Mouse (Mus musculus) heart, embryonic 15.5 days (tissue): ENCODE results near the gene Tctn1. TPM values are rescaled to one million over a fixed set of nuclear protein-coding genes. Genes with fewer than 3 reads are reported as not detected.

ENCODE experiments used
- ATAC-seq: fragments of 200-750 bp; cut with Nextera tagmentation; replicated peaks from 2 replicates; pipeline ENCODE4 v1.8.0; 2017; ENCODE audit warnings: low read depth, moderate TSS enrichment; ENCODE audit not compliant: insufficient number of reproducible peaks, insufficient read depth, low FRiP score
- H3K27ac ChIP-seq: fragments of 300-500 bp; sonication (generic); 2 replicates; pipeline ENCODE4 v1.5.1; 2015; ENCODE audit warnings: mild to moderate bottlenecking, inconsistent platforms
- H3K27me3 ChIP-seq: fragments of 300-500 bp; sonication (generic); 2 replicates; pipeline ENCODE4 v1.6.1; 2015; ENCODE audit warnings: inconsistent platforms
- H3K36me3 ChIP-seq: fragments of 300-500 bp; sonication (generic); 2 replicates; pipeline ENCODE4 v1.6.1; 2015; ENCODE audit warnings: mild to moderate bottlenecking, inconsistent platforms
- H3K4me1 ChIP-seq: fragments of 300-500 bp; sonication (generic); replicated peaks from 2 replicates; pipeline ENCODE4 v1.6.1; 2015; ENCODE audit warnings: inconsistent platforms
- H3K4me2 ChIP-seq: fragments of 300-500 bp; sonication (generic); 2 replicates; pipeline ENCODE4 v1.6.1; 2015; ENCODE audit warnings: inconsistent platforms, mild to moderate bottlenecking, moderate library complexity
- H3K4me3 ChIP-seq: fragments of 300-500 bp; sonication (generic); 2 replicates; pipeline ENCODE4 v1.5.1; 2015; ENCODE audit warnings: mild to moderate bottlenecking, inconsistent platforms
- H3K9ac ChIP-seq: fragments of 300-500 bp; sonication (generic); 2 replicates; pipeline ENCODE4 v1.6.1; 2015; ENCODE audit warnings: mild to moderate bottlenecking, inconsistent platforms
- H3K9me3 ChIP-seq: fragments of 300-500 bp; sonication (generic); replicated peaks from 2 replicates; pipeline ENCODE4 v1.6.1; 2016; ENCODE audit warnings: inconsistent platforms
- WGBS: fragments of 180-500 bp; shearing (Covaris S2); methylation state at CpG from one replicate; pipeline ENCODE4 v1.1.7; 2015; ENCODE audit warnings: mixed read lengths; 5-methylcytosine and 5-hydroxymethylcytosine counted together
- polyA plus RNA-seq: library from polyadenylated mRNA; unstranded; fragments of >200 nt; fragmentation: Nextera tagmentation; extraction: Ambion mirVana; gene quantifications from 2 replicates; pipeline ENCODE4 v1.2.1, GENCODE M21; 2015

Gene Tctn1
- 2.5 and 3.3 TPM in 2 replicates for polyA plus RNA-seq

DNA sequence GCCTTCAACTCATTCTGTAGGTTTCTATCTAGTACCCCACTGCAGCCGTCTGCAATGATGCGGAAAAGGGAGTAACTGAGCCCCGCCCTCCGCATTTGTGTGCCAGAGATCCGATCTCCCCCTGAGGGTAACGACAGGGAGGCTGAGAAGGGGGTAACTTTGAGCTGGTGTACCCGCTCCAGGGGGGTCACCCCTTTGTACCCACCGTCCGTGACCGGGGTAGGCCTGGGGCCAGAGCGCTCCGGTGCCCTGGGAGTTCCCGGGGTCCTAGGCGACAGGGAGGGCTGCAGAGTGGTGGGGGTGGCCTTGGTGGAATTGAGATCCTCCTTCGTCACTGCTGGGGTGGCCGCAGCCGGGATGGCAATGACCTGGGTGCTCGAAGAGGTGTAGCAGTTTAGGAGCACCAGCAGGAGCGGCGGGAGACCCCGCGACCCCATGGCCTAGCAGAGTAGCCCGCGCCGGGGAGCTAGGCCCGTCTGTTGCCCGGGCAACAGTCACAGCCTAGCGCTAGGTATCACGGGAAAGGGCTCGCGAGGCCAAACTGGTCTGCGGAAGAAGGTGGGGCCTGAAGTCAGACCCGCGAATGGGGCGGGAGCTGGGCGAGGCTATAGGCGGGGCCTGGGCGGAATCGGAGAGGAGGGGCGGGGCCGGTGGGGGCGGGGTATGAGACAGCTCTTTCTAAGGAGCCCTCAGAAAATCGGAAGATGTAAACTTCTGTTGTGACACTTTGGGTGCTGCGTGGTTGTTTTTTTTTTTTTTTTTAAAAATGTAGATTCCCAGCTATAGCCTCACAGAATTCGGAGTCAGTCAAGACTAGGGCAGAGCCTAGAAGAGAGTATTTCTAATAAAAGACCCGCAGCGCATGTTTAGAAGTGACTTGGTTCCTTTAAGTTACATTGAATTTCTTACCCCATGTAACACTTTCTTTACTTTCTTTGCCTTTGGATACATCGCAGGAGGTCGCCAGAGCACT lies at the start of gene Tctn1:
Tctn1 (minus strand) TSS at position 528 of the 973 bp plus-strand sequence.
- ATAC-seq: peak; percentile 99

DNA sequence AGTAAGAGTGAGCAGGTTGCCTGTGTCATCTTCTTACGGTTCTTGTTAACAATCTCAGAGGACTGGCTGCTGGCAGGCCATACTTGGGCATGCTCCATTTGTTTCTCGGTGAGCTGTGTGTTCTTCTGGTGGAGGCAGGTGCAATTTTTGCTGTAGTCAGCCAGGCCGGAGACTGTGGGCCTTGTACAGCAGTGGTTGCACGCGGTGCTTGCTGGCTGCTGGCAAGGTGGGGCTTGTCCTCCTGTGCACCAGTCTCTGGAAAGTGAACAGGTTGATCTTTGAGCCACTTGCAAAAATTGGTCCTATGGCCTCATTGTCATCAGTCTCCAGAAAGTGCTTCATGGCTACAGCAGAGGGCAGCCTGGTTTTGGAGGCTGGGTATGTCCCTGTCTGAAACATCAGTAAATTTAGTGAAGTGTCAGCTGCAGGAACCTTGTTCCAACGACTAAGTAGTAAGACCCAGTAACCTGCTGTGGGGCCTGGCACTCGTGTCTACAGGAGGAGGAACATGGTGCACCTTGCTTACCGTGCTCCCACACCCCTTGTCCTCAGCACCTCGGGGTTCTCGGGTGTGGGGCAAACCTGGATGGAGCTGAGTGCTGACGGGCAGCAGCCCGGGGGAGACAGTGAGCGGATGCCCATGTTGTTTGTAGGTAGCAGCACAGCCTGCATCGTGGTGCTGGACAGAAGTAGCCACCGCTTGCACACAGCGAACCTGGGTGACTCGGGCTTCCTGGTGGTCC lies 48.9 kb upstream of the Tctn1 start:
- H3K36me3 ChIP-seq: peaks cover 12% of the 10 kb centered on the region
- H3K9ac ChIP-seq: no peak overlapping the region
- peaks cover 62% of the 10 kb centered on the region for H3K4me1 ChIP-seq
- 0 out of 2 replicates have a peak overlapping the region, but pooled peaks have one; percentile 3 for H3K27ac ChIP-seq
- WGBS: 87% methylated on average over 17 of the region's 17 CpGs
- no peak for ATAC-seq
- no peak overlapping the region for H3K4me2 ChIP-seq
- H3K27me3 ChIP-seq: no peaks in the 10 kb centered on the region
- H3K4me3 ChIP-seq: no peak overlapping the region
- H3K9me3 ChIP-seq: no peaks in the 10 kb centered on the region

More for the DNA sequence above, at the start of gene Tctn1:
- Histone ChIP-seq H3K4me3 (peak within 1 kb of the TSS; percentile 83), H3K27ac (peak within 1 kb of the TSS; percentile 53), H3K4me1 (peaks cover 8% of the 10 kb centered on the region), H3K36me3 (peaks cover 2% of the 10 kb centered on the region; the same call in 1 of the 2 replicates), H3K9ac (peak within 1 kb of the TSS; percentile 82), H3K4me2 (peak within 1 kb of the TSS; percentile 71), H3K27me3 (no peaks in the 10 kb centered on the region), H3K9me3 (no peaks in the 10 kb centered on the region)
- 1% methylated on average over 49 of the region's 49 CpGs for WGBS

DNA sequence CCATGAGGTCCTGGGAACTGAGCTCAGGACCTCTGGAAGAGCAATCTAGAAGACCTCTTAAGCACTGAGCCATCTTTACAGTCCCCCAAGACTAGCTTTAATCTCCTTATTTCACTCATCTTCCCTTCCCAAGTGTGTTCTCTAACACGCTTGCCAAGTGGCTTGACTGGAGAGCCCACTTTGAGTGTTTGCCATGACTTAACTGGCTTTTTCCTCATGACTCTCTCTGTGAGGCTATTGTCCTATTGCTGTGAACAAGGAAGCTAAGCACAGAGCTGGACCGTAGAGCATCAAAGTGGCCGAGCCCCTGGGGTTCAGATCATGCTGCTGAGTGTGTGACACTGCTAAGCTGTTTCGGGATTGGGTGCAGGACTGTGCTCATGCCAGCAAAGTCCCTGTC lies 48.1 kb upstream of the Tctn1 start:
- H3K4me1 ChIP-seq: peaks cover 56% of the 10 kb centered on the region
- no peak overlapping the region for H3K9ac ChIP-seq
- H3K36me3 ChIP-seq: peaks cover 13% of the 10 kb centered on the region
- H3K27me3 ChIP-seq: no peaks in the 10 kb centered on the region
- H3K4me3 ChIP-seq: no peak overlapping the region
- no peaks in the 10 kb centered on the region for H3K9me3 ChIP-seq
- H3K4me2 ChIP-seq: no peak overlapping the region
- 83% methylated on average over 4 of the region's 4 CpGs for WGBS
- ATAC-seq: no peak
- peak overlapping the region; percentile 3; the same call in 1 of the 2 replicates for H3K27ac ChIP-seq

DNA sequence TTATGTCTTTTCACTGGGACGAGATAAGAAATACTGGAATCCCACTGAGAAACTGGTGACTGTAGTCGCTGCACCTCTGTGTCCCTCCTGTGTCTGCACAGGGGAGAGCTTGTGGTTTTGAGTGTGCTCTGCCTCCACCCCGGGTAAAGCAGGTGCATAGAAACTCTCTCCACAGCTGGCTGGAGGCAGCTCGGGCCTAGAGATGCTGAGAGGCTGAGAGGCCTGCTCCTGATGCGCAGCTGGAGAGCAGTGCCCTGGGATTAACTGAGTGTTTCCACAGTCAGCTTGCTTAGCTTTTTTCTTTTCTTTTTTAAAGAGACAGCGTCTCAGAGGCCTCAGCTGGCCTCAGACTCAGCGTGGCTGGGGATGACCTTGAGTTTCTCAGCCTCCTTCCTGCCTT lies 47.4 kb upstream of the Tctn1 start:
- peaks cover 13% of the 10 kb centered on the region for H3K36me3 ChIP-seq
- peaks cover 50% of the 10 kb centered on the region for H3K4me1 ChIP-seq
- H3K9ac ChIP-seq: no peak overlapping the region
- no peaks in the 10 kb centered on the region for H3K9me3 ChIP-seq
- no peak overlapping the region for H3K4me3 ChIP-seq
- H3K27ac ChIP-seq: 0 out of 2 replicates have a peak overlapping the region, but pooled peaks have one; percentile 7
- H3K27me3 ChIP-seq: no peaks in the 10 kb centered on the region
- H3K4me2 ChIP-seq: no peak overlapping the region
- no peak for ATAC-seq
- WGBS: 66% methylated on average over 7 of the region's 7 CpGs

DNA sequence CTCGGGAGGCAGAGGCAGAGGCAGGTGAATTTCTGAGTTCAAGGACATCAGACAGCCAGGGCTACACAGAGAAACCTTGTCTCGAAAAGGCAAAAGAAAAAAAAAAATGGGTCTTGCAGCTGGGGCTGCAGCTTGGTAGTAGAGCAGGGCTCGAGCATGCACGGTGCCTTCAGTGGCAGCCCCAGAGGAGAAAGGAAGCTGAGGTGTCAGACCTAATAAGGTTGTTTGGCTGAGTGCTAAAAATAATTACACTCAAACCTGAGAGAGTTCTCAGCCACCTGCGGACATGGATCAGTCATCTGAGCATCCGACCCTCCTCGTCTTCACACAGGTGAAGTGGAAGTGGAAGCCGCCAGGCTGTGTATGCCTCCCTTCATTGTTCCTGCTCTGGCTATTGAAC lies 46.4 kb upstream of the Tctn1 start:
- Histone ChIP-seq H3K4me3 (no peak overlapping the region), H3K9me3 (no peaks in the 10 kb centered on the region), H3K27me3 (no peaks in the 10 kb centered on the region), H3K4me2 (no peak overlapping the region), H3K27ac (no peak overlapping the region; the same call in 1 of the 2 replicates), H3K9ac (no peak overlapping the region), H3K4me1 (peaks cover 44% of the 10 kb centered on the region), H3K36me3 (peaks cover 13% of the 10 kb centered on the region)
- 59% methylated on average over 8 of the region's 8 CpGs for WGBS
- no peak for ATAC-seq

DNA sequence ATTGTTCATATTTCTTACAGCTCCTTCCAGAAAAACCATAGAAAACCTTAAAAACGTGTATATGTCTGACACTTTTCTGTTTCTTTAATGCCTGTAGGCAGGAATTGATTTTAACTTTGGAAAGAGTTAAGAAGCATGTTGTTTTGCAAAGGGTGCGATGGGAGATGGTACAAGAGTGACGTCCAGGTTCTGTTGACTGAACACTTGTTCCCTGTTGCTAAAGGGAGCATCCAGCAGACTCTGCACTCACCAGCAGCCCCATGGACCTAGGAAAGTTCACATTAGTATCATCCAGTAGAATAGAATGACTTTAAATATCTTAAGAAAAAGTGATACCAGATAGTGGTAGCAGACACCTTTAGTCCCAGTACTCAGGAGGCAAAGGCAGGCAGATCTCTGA lies 42.3 kb upstream of the Tctn1 start:
- Histone ChIP-seq H3K4me2 (no peak overlapping the region), H3K36me3 (peaks cover 13% of the 10 kb centered on the region), H3K4me1 (peaks cover 47% of the 10 kb centered on the region), H3K27ac (no peak overlapping the region), H3K27me3 (no peaks in the 10 kb centered on the region), H3K4me3 (no peak overlapping the region), H3K9ac (no peak overlapping the region), H3K9me3 (no peaks in the 10 kb centered on the region)
- ATAC-seq: no peak
- 88% methylated on average over 3 of the region's 3 CpGs for WGBS

DNA sequence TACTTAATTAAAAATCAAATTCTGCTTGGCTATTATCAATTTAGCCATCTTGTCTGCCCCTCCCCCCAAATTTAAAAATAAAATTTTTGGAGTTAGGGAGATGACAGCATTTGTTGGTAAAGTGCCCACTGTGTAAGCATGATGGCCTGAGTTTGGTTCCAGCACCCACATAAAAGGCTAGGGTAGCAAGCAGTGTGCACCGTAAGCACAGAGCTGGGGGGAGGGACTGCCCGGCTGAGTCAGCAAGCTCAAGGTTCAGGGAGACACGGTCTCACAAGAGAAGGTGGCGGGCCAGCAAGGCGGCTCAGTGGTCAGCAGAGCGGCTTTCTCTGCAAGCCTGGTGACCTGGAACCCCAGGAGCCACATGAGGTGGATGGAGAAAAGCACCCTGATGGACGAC lies 41.2 kb upstream of the Tctn1 start:
- H3K4me2 ChIP-seq: no peak overlapping the region
- no peak for ATAC-seq
- no peak overlapping the region for H3K27ac ChIP-seq
- no peaks in the 10 kb centered on the region for H3K9me3 ChIP-seq
- 89% methylated on average over 7 of the region's 7 CpGs for WGBS
- peaks cover 9% of the 10 kb centered on the region for H3K36me3 ChIP-seq
- no peak overlapping the region for H3K9ac ChIP-seq
- no peaks in the 10 kb centered on the region for H3K27me3 ChIP-seq
- peaks cover 41% of the 10 kb centered on the region for H3K4me1 ChIP-seq
- H3K4me3 ChIP-seq: no peak overlapping the region

DNA sequence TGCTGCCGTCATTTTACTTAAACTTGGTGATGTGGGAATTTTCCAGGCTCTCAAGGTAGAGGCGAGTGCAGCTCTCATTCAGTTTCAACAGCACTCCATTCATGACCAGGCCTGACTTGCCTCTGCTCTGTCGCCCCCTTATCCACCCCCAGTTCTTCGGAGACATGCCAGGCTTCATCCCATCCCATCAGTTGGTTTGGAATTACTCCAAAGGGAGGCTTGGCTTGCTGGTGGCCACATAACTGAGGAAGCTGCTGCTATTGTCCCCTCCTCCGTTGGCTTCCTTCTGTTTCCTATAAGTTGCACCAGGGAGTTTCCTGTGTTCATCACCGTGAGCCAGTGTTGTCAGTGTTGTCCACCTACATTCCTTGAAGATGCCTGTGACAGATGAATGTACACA lies 40.3 kb upstream of the Tctn1 start:
- Histone ChIP-seq H3K4me2 (no peak overlapping the region), H3K4me1 (peaks cover 48% of the 10 kb centered on the region), H3K36me3 (peaks cover 9% of the 10 kb centered on the region), H3K27ac (no peak overlapping the region), H3K9ac (no peak overlapping the region), H3K4me3 (no peak overlapping the region), H3K27me3 (no peaks in the 10 kb centered on the region), H3K9me3 (no peaks in the 10 kb centered on the region)
- 57% methylated on average over 6 of the region's 6 CpGs for WGBS
- no peak for ATAC-seq

DNA sequence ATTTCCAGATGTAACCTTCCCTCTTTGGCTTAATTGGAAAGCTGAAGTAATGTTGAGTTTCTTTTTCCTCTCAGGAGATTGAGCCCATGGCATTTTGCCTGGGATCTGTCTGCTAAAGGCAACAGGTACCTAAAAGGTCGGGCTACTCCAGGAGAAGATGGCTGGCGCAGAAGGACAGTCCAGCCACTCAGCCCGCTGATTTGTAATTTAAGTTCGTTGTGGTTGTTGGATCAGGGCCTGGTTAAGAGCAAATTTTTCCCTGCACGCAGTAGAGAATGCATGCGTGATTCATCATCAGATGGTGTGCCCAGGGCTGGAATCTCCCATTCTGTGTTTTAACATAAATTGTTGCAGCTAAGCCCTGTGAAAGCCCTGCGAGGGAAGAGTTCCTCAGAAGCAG lies 39.7 kb upstream of the Tctn1 start:
- H3K4me2 ChIP-seq: no peak overlapping the region
- peaks cover 48% of the 10 kb centered on the region for H3K4me1 ChIP-seq
- peaks cover 9% of the 10 kb centered on the region for H3K36me3 ChIP-seq
- no peak for ATAC-seq
- H3K9me3 ChIP-seq: no peaks in the 10 kb centered on the region
- H3K4me3 ChIP-seq: no peak overlapping the region
- WGBS: 67% methylated on average over 7 of the region's 7 CpGs
- H3K9ac ChIP-seq: no peak overlapping the region
- 0 out of 2 replicates have a peak overlapping the region, but pooled peaks have one; percentile 25 for H3K27ac ChIP-seq
- H3K27me3 ChIP-seq: no peaks in the 10 kb centered on the region

DNA sequence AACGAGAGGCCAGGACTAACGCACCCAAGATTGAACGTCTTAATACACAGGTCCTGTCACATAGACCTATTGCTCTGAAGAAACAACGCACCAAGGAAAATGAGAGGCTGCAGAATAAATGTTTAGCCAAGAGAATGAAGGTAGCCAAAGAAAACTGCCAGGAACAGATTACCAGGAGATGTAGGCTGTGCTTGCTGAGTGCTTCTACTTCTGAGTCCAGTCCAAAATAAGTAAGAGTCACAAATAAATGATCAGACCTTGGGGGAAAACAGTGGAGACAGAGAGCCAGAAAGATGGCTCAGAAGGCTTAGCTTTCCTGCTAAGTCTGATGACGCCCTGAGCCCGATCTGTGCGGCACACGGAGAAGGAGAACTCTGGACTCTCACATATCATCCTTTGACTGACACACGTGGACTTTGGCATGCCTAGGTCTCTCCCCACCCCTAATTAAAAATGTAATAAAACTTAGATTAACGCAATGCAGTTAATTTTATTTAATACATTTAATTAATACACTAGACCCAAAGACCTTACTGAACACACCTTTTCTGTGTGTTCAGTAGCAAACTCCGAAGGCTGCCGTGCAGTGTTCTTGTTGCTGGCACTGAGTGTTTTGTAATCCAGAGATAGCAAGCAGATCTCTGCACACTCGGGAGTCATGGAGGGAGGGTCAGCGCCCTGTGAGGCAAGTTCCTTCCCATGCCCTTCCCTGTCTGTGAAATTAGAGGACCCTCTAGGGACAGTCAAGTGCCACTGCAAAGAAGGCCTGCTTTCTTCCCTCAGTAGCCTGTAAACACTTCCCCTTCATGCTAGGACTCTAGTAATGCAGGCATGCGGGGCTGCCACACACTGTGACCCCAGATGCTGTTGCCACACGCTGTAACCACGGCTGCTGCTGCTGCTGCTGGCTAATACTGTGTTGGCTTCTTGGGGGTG lies 38.8 kb upstream of the Tctn1 start:
- H3K36me3 ChIP-seq: peaks cover under 1% of the 10 kb centered on the region
- 51% methylated on average over 17 of the region's 17 CpGs for WGBS
- H3K4me1 ChIP-seq: peaks cover 48% of the 10 kb centered on the region
- H3K9ac ChIP-seq: no peak overlapping the region
- ATAC-seq: peak; percentile 38; the same call in 1 of the 2 replicates
- H3K4me3 ChIP-seq: no peak overlapping the region
- peak overlapping the region; percentile 25 for H3K27ac ChIP-seq
- no peaks in the 10 kb centered on the region for H3K27me3 ChIP-seq
- no peak overlapping the region for H3K4me2 ChIP-seq
- no peaks in the 10 kb centered on the region for H3K9me3 ChIP-seq
